Mouse (Mus musculus) left cerebral cortex, postnatal 4 days (tissue): Measurements from ENCODE around the gene S100a16. TPM values are rescaled to one million over a fixed set of nuclear protein-coding genes. Genes with fewer than 3 reads are reported as not detected.

ENCODE experiments used
- DNase-seq: peaks from one replicate; pipeline ENCODE4 v3.0.0-alpha.2; 2022
- intact Hi-C: fragments of 180-260 bp; cut with DNase I; formaldehyde crosslinking; loops from one replicate; pipeline ENCODE4 v1.15.1; 2025
- total RNA-seq, 2 experiments: library from RNA; stranded (reverse); gene quantifications; 2 replicates each; pipeline ENCODE4 v1.2.3; 2021

Gene S100a16
- total RNA-seq, 2 experiments from 2014 or later: 46.9 to 51.6 TPM

- intact Hi-C loops: no loop called here
- no peak for DNase-seq
Observed at GRCm38 (mm10) chr3:90582156-90582555, 45.1 kb downstream of the S100a16 start.

GRCm38 (mm10) chr3:90582556-90582955, 45.5 kb downstream of the S100a16 start:
- no peak for DNase-seq
- intact Hi-C loops: no loop called here

GRCm38 (mm10) chr3:90583893-90584292, 46.8 kb downstream of the S100a16 start:
- peak; percentile 60 for DNase-seq
- intact Hi-C loops: no loop called here

GRCm38 (mm10) chr3:90585595-90585994, 48.5 kb downstream of the S100a16 start:
- intact Hi-C loops: loop anchor here (5.0 kb wide), 1 partner anchor 67 kb away; the partner anchor contains the start of gene S100a7a
- peak; percentile 47 for DNase-seq

GRCm38 (mm10) chr3:90586016-90586643, 49.1 kb downstream of the S100a16 start:
- no peak for DNase-seq
- intact Hi-C loops: loop anchor here (5.0 kb wide), 1 partner anchor 66 kb away; the partner anchor contains the start of gene S100a7a

GRCm38 (mm10) chr3:90586906-90587305, 49.9 kb downstream of the S100a16 start:
- DNase-seq: no peak

GRCm38 (mm10) chr3:90587361-90588101, 50.5 kb downstream of the S100a16 start:
- DNase-seq: no peak
- intact Hi-C loops: loop anchor here (5.0 kb wide), 1 partner anchor 65 kb away; the partner anchor contains the start of gene S100a7a

More at GRCm38 (mm10) chr3:90586906-90587305, 49.9 kb downstream of the S100a16 start:
- intact Hi-C loops: loop anchor here (5.0 kb wide), 1 partner anchor 65 kb away; the partner anchor contains the start of gene S100a7a

GRCm38 (mm10) chr3:90589390-90589789, 52.3 kb downstream of the S100a16 start:
- no peak for DNase-seq
- intact Hi-C loops: loop anchor here (5.0 kb wide), 1 partner anchor 63 kb away; the partner anchor contains the start of gene S100a7a

- DNase-seq: no peak
- intact Hi-C loops: loop anchor here (5.0 kb wide), 1 partner anchor 62 kb away; the partner anchor contains the start of gene S100a7a
Observed at GRCm38 (mm10) chr3:90589947-90590346, 52.9 kb downstream of the S100a16 start, which contains the start of gene S100a2. TSS of gene S100a2 (plus strand) at chr3:90590247.

Other genes starting within 250 kb of the S100a16 start
- gene Gatad2b, start 244.1 kb upstream of the S100a16 start, total RNA-seq: 100 to 1,000 TPM; 101 to 117 TPM
- gene Slc27a3, start 147.3 kb upstream of the S100a16 start, total RNA-seq: 10 to 100 TPM; 25.8 to 26.3 TPM
- 10 to 100 TPM; 71.0 to 73.8 TPM for gene Ints3, start 103.6 kb upstream of the S100a16 start, total RNA-seq
- gene Npr1, start 71.4 kb upstream of the S100a16 start, total RNA-seq: 1 to 10 TPM; 3.1 to 3.8 TPM
- 100 to 1,000 TPM; 155 to 161 TPM for gene Ilf2, start 61.1 kb upstream of the S100a16 start, total RNA-seq
- 10 to 100 TPM; 35.4 to 37.2 TPM for gene Snapin, start 46.2 kb upstream of the S100a16 start, total RNA-seq
- gene Chtop, start 27.8 kb upstream of the S100a16 start, total RNA-seq: 100 to 1,000 TPM; 193 to 199 TPM
- 10 to 100 TPM; 25.2 to 25.4 TPM for gene S100a1, start 22.9 kb upstream of the S100a16 start, total RNA-seq
- gene S100a13, start 22.8 kb upstream of the S100a16 start, total RNA-seq: 10 to 100 TPM in 1 of 2 experiments, 1 to 10 TPM in 1; 9.7 to 12.2 TPM
- gene S100a14, start 10.4 kb upstream of the S100a16 start, total RNA-seq: not detected
- 1 to 10 TPM in 1 of 2 experiments, under 1 TPM in 1; 0.40 to 2.0 TPM for gene S100a3, start 23.3 kb downstream of the S100a16 start, total RNA-seq
- not detected for gene S100a2, start 53.0 kb downstream of the S100a16 start, total RNA-seq
- not detected for gene Gm42674, start 64.7 kb downstream of the S100a16 start, total RNA-seq
- 1 to 10 TPM; 3.3 to 6.2 TPM for gene S100a4, start 66.5 kb downstream of the S100a16 start, total RNA-seq
- not detected for gene S100a5, start 71.3 kb downstream of the S100a16 start, total RNA-seq
- 10 to 100 TPM; 13.1 to 20.7 TPM for gene S100a6, start 75.6 kb downstream of the S100a16 start, total RNA-seq
- under 1 TPM; 0.30 to 0.46 TPM for gene S100a7a, start 116.8 kb downstream of the S100a16 start, total RNA-seq
- gene S100a8, start 131.7 kb downstream of the S100a16 start, total RNA-seq: 1 to 10 TPM; 1.5 to 1.7 TPM
- gene S100a9, start 158.5 kb downstream of the S100a16 start, total RNA-seq: 1 to 10 TPM; 1.3 to 2.0 TPM
- gene Pglyrp4, start 189.7 kb downstream of the S100a16 start, total RNA-seq: not detected
- not detected for gene Gm5849, start 240.6 kb downstream of the S100a16 start, total RNA-seq